Mouse (Mus musculus) liver, adult 2 months (tissue): ENCODE data around the gene Ubald1. TPM values are rescaled to one million over a fixed set of nuclear protein-coding genes. Genes with fewer than 3 reads are reported as not detected.

Experiments used
- DNase-seq: peaks from one replicate; pipeline ENCODE4 v3.0.0-alpha.2; 2011; ENCODE audit warnings: low read depth, low spot score; ENCODE audit errors: extremely low read depth
- H3K27ac ChIP-seq: fragments of 200-500 bp; replicated peaks from 2 replicates; pipeline ENCODE4 v1.5.1; 2012; ENCODE audit warnings: low read depth, mild to moderate bottlenecking, control low read depth, inconsistent platforms, low read length; ENCODE audit not compliant: insufficient read depth
- H3K27me3 ChIP-seq: fragments of 200-500 bp; 2 replicates; pipeline ENCODE4 v1.6.1; 2012; ENCODE audit warnings: mild to moderate bottlenecking, moderate library complexity, low read length, inconsistent platforms; ENCODE audit not compliant: control insufficient read depth, insufficient read depth
- H3K36me3 ChIP-seq: fragments of 200-500 bp; 2 replicates; pipeline ENCODE4 v1.6.1; 2012; ENCODE audit warnings: low read length, inconsistent platforms; ENCODE audit not compliant: control insufficient read depth, insufficient read depth
- H3K4me1 ChIP-seq: fragments of 200-500 bp; 2 replicates; pipeline ENCODE4 v1.6.1; 2011; ENCODE audit warnings: low read length; ENCODE audit not compliant: control insufficient read depth, insufficient read depth
- H3K4me3 ChIP-seq: fragments of 200-500 bp; 2 replicates; pipeline ENCODE4 v1.5.1; 2011; ENCODE audit warnings: low read depth, mild to moderate bottlenecking, control low read depth, low read length, moderate library complexity; ENCODE audit not compliant: insufficient read depth
- H3K79me2 ChIP-seq: fragments of 200-500 bp; 2 replicates; pipeline ENCODE4 v1.6.1; 2012; ENCODE audit warnings: inconsistent platforms, mild to moderate bottlenecking, low read length, moderate library complexity; ENCODE audit not compliant: control insufficient read depth, insufficient read depth
- H3K9ac ChIP-seq: fragments of 200-500 bp; 2 replicates; pipeline ENCODE4 v1.6.1; 2012; ENCODE audit warnings: low read depth, mild to moderate bottlenecking, control low read depth, inconsistent platforms, low read length
- CTCF ChIP-seq: fragments of 200-500 bp; IDR thresholded peaks from 2 replicates; pipeline ENCODE4 v1.5.1; 2011; ENCODE audit warnings: low read depth, low read length, control low read depth
- POLR2A ChIP-seq: fragments of 200-500 bp; IDR thresholded peaks from 2 replicates; pipeline ENCODE4 v1.6.1; 2011; ENCODE audit warnings: low read length, control low read depth; ENCODE audit not compliant: insufficient read depth; ENCODE audit errors: extremely low read depth
- WGBS: fragments of 180-500 bp; shearing (Covaris S2); methylation state at CpG from one replicate; pipeline ENCODE4 v1.1.7; 2018; 5-methylcytosine and 5-hydroxymethylcytosine counted together
- polyA plus RNA-seq: library from polyadenylated mRNA; depleted of rRNA; stranded (reverse); fragments of >200 nt; gene quantifications from 2 replicates; pipeline ENCODE4 v1.2.3, GENCODE M21; 2012; rRNA removed
- total RNA-seq: library from RNA; depleted of rRNA; stranded (reverse); fragments of >200 nt; gene quantifications from 2 replicates; pipeline ENCODE4 v1.2.3, GENCODE M21; 2014; rRNA removed

The Ubald1 gene
- total RNA-seq (4.0 and 7.1 TPM in 2 replicates), polyA plus RNA-seq (13.6 and 15.5 TPM in 2 replicates)

DNA sequence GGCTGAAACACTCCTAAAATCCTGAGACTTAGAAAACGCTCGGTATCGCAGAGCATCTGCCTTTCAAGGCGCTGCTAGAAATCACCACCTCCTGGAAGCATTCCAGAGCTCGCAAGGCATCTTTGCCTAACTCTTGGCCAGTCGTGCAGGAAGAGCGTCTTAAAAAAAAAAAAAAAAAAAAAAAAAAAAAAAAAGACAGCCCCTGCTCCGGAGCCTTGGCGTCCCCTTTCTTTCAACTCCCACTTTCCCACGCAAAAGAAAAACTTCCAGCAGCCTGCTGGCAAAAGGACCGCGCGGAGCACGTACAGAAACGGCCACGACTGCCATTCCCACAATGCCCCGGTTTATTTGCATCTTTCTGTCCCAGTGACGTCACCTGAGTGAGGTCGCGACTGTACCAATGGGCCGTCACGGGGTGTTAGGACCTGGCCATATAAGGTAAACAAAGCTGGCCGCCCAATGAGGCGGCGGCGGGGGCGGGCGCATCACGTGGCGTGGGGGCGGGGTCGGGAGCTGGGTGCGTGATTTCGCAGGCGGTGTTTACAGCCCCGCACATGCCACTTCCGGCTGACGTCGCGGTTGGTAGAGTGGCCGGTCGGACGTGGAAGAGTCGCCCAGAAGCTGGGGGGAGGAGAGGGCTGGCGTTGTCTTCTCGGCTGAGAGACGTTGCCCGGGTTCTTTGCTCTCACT, at the start of gene Ubald1:
TSS of gene Ubald1 (minus strand) at position 180 of the 690 bp plus-strand sequence.
- Histone ChIP-seq H3K79me2 (peaks cover 20% of the 10 kb centered on the region; the same call in 1 of the 2 replicates), H3K4me1 (peaks cover 29% of the 10 kb centered on the region), H3K4me3 (peak within 1 kb of the TSS; percentile 76), H3K27ac (peak within 1 kb of the TSS; percentile 98), H3K27me3 (no peaks in the 10 kb centered on the region), H3K9ac (peak within 1 kb of the TSS; percentile 93), H3K36me3 (peaks cover 1% of the 10 kb centered on the region; the same call in 1 of the 2 replicates)
- WGBS: under 1% methylated on average over 48 of the region's 48 CpGs
- peak; percentile 95 for DNase-seq
- TF ChIP-seq CTCF (no peak), POLR2A (peak; percentile 85)

DNA sequence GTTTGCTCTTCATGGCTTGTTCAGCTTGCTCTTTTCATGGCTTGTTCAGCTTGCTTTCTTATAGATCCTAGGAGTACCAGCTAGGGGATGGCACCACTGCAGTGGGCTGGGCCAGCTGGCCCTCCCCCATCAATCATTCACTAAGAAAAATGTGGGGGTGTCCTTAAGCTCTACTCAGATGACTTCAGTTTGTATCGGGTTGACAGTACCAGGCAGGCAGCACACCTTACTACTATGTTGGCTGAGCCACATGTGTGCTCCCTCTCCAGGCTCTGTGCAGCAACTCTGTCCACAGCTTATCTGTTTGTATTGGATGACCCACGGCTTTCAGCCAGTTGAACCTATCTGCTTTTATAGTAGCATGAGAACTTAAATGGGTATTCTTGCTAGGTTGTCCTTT, 48.4 kb upstream of the Ubald1 start:
- Histone ChIP-seq H3K4me3 (no peak overlapping the region), H3K9ac (no peak overlapping the region), H3K27me3 (no peaks in the 10 kb centered on the region), H3K4me1 (peaks cover 30% of the 10 kb centered on the region), H3K27ac (no peak overlapping the region; the same call in 1 of the 2 replicates), H3K79me2 (no peaks in the 10 kb centered on the region), H3K36me3 (peaks cover 24% of the 10 kb centered on the region)
- WGBS: 23% methylated on average over 2 of the region's 2 CpGs
- TF ChIP-seq CTCF (no peak), POLR2A (no peak)
- peak; percentile 81 for DNase-seq

DNA sequence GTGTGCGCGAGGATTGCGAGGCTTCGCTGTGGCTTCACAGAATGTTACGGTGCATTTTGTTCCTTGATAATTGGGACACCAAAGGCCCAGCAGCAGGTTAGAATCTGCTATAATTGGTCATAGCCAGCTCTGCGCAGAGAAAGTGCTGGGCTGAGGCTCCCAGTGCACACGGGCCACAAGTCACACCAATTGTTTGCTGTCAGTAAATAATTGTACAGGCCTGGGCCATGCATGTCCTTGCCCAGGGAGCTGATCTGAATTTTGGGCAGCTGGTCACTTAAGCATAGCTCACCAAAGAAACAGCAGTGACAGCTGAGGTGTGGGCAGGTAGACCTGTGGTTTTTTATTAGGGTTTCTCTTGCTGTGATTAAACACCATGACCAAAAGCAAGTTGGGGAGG, 47.9 kb upstream of the Ubald1 start:
- peaks cover 25% of the 10 kb centered on the region for H3K4me1 ChIP-seq
- 19% methylated on average over 7 of the region's 7 CpGs for WGBS

DNA sequence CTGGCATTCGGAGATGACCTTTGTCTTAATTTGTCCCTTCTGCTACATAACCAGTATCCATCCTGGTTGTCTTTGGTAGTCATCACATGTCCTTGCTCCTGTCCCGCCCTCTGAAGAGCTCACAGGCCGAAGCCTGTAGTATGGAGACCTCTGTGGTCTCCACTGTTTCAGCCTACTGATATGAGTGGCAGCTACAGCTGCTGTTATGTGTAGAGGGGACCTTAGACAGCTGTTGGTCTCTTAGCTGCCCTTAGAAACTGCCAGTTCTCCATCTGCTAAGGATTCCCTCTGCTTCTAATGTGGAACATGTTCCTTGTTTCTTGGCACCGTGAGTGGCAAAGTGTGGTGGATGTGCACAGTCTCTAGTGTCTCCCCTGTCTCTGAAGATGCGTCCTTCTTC, 43.9 kb upstream of the Ubald1 start:
- Histone ChIP-seq H3K36me3 (peaks cover 19% of the 10 kb centered on the region; the same call in 1 of the 2 replicates), H3K27ac (no peak overlapping the region), H3K79me2 (no peaks in the 10 kb centered on the region), H3K27me3 (no peaks in the 10 kb centered on the region), H3K4me3 (no peak overlapping the region), H3K9ac (no peak overlapping the region), H3K4me1 (peaks cover 14% of the 10 kb centered on the region)
- TF ChIP-seq CTCF (no peak), POLR2A (no peak)
- DNase-seq: no peak
- 97% methylated on average over 5 of the region's 5 CpGs for WGBS

More for the DNA sequence above, 47.9 kb upstream of the Ubald1 start:
- Histone ChIP-seq H3K27me3 (no peaks in the 10 kb centered on the region), H3K27ac (no peak overlapping the region; the same call in 1 of the 2 replicates), H3K4me3 (no peak overlapping the region), H3K79me2 (no peaks in the 10 kb centered on the region), H3K9ac (no peak overlapping the region), H3K36me3 (peaks cover 25% of the 10 kb centered on the region)
- TF ChIP-seq POLR2A: no peak
- no peak for TF ChIP-seq CTCF
- peak; percentile 67 for DNase-seq

DNA sequence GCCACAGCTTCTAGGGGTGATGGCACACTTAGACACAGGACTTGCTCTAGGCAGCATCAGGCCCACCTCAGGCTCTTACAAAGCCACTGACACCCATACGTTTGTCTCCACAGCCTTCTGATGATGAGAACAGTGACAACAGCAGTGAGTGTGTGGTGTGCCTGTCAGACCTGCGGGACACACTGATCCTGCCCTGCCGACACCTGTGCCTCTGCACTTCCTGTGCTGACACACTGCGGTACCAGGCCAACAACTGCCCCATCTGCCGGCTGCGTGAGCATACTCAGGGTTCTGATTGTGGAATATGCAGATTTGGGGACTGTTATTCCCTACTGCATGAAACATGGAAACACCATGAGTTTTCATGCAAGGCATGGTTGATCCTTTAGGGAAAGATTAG, 42.4 kb upstream of the Ubald1 start:
- H3K4me3 ChIP-seq: no peak overlapping the region
- DNase-seq: no peak
- no peak for TF ChIP-seq CTCF
- TF ChIP-seq POLR2A: no peak
- no peak overlapping the region for H3K27ac ChIP-seq
- WGBS: 93% methylated on average over 6 of the region's 6 CpGs
- no peak overlapping the region for H3K9ac ChIP-seq
- peaks cover 21% of the 10 kb centered on the region; the same call in 1 of the 2 replicates for H3K36me3 ChIP-seq
- peaks cover 5% of the 10 kb centered on the region for H3K4me1 ChIP-seq
- H3K27me3 ChIP-seq: no peaks in the 10 kb centered on the region
- H3K79me2 ChIP-seq: no peaks in the 10 kb centered on the region

DNA sequence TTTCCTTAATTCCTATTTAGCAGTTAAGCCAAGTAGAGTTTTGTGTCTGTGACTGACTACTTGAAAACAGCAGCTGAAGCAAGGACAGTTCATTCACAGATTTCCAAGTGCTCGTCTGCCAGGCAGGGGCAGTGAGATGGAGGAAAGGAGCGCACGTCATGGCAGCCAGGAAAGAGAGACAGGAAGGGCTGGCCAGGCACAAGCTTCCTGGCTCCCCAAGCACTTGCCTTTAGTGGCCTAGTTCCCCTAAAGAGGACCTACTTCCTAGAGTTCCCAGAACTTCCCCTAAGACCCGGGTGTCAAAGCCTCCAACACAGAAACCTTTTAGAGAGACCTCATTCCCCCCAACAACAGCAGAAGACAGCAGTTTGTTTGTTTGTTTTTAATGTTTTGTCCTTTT, 40.4 kb upstream of the Ubald1 start:
- WGBS: 79% methylated on average over 4 of the region's 4 CpGs
- no peak for TF ChIP-seq CTCF
- TF ChIP-seq POLR2A: no peak
- H3K4me1 ChIP-seq: no peaks in the 10 kb centered on the region
- H3K4me3 ChIP-seq: no peak overlapping the region
- H3K36me3 ChIP-seq: peaks cover 22% of the 10 kb centered on the region; the same call in 1 of the 2 replicates
- no peak overlapping the region for H3K27ac ChIP-seq
- no peaks in the 10 kb centered on the region for H3K27me3 ChIP-seq
- H3K9ac ChIP-seq: no peak overlapping the region
- H3K79me2 ChIP-seq: no peaks in the 10 kb centered on the region
- DNase-seq: no peak
